Mouse (Mus musculus) CD8-positive naive resting alpha-beta T cell, adult 57 days (primary cell): Measurements from ENCODE around the gene Nup205. TPM values are rescaled to one million over a fixed set of nuclear protein-coding genes. Genes with fewer than 3 reads are reported as not detected.

Experiments used
- total RNA-seq: library from RNA; stranded (reverse); gene quantifications from one replicate; pipeline ENCODE4 v1.2.4, GENCODE M21; 2023

The Nup205 gene
- total RNA-seq = 48.2 TPM

GRCm38 (mm10) chr6:35176979-35177649 is at the start of gene Nup205:
Nup205 (plus strand) TSS chr6:35177421.

GRCm38 (mm10) chr6:35133579-35134488 is 43.4 kb upstream of the Nup205 start, which contains the start of gene Cnot4:
Cnot4 (minus strand) TSS chr6:35133724.

Other genes starting within 250 kb of the Nup205 start
- 1.5 TPM for gene Slc23a4, start 189.0 kb upstream of the Nup205 start, total RNA-seq
- 50.2 TPM for gene Cnot4, start 43.7 kb upstream of the Nup205 start, total RNA-seq
- gene Slc13a4, start 130.7 kb downstream of the Nup205 start, total RNA-seq = not detected
- gene Fam180a, start 148.7 kb downstream of the Nup205 start, total RNA-seq = not detected